Mouse (Mus musculus) liver, embryonic 13.5 days (tissue): ENCODE measurements around the gene Zfp804b. TPM values are rescaled to one million over a fixed set of nuclear protein-coding genes. Genes with fewer than 3 reads are reported as not detected.

ENCODE experiments used
- polyA plus RNA-seq: library from polyadenylated mRNA; unstranded; fragments of >200 nt; fragmentation: Nextera tagmentation; extraction: Ambion mirVana; gene quantifications from 2 replicates; pipeline ENCODE4 v1.2.1, GENCODE M21; 2015

Zfp804b gene
- polyA plus RNA-seq, 1 experiment from 2014 or later = 0.03 TPM

Other genes starting within 250 kb of the Zfp804b start
- gene Tex47, start 40.6 kb downstream of the Zfp804b start, polyA plus RNA-seq = not detected in 2 replicates